Mouse (Mus musculus): ENCODE measurements around the gene Zwilch.

DNA sequence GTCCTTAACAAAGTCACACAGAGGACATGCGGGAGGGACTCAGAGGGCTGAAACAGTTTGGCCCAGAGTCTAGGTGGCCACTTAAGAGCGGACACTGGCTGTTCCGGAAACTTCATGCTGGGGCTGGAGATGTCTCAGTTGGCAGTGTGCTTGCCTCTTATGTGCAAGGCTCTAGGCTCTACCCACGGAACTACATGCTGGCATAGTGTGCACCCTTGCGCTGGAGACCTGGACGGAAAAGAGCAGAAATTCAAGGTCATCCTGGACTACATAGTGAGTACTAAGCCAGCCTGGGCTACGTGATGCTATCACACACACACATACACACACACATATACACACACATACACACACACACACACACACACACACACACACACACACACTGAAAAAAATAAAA lies 84.6 kb downstream of the Zwilch start:
- TF ChIP-seq MAFK (IDR thresholded peaks at IDR 0.05; ENCODE audit: insufficient read depth, low read depth, low read length) (no peak), ZC3H11A (IDR thresholded peaks at IDR 0.05; ENCODE audit: borderline replicate concordance, low read depth, low read length) (no peak), CHD2 (IDR thresholded peaks at IDR 0.05; ENCODE audit: low read depth, low read length) (no peak), ZNF384 (IDR thresholded peaks at IDR 0.05; ENCODE audit: low read depth, low read length) (no peak), HCFC1 (IDR thresholded peaks at IDR 0.05; ENCODE audit: borderline replicate concordance, insufficient read depth, low read length) (no peak)
